17 mouse cellular contexts compared by ENCODE assay signal in the genomic region with DNA sequence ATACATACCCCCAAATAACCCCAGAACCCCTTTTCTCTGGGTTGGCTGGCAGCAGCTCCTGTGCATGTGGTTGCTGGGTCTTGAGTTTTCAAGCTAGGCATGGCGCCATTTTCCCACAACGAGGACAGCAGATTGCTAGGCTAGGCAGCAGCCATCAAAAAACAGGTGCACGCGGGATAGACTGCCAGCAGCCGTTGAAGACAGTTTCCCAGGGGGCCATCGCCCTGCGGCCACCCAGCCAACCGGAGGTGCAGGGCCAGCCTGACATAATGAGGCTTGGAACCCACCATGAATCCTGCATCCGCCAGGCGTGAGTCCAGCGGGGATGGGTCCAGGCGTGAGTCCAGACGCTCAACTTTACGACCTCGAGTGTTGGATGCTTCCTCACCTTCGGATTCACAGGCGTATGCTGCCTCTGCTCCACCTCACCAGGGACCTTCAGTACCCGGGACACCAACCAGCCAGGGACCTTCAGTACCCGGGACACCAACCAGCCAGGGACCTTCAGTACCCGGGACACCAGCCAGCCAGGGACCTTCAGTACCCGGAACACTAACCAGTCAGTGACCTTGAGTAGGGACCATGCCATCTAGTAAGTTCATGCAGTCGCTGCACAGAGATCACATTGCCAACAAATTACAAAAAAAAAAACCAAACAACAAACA. TPM values are rescaled to one million over a fixed set of nuclear protein-coding genes. Genes with fewer than 3 reads are reported as not detected.
"Had no signal": no experiment of that assay in that cellular context is flagged by ENCODE, and none has a peak within 500 bp of the region (broad histone marks: within the 10 kb centered on the region; RNA-seq: fewer than 3 reads in every experiment).

No protein-coding gene starts in this region.

RNA-seq across cellular contexts. Expression of gene Cmtm2a, which starts 28.6 kb away (rescaled TPM):
- total RNA-seq: megakaryocyte, adult 5-6 weeks; megakaryocyte-erythroid progenitor cell, adult 5-6 weeks had no signal
- polyA plus RNA-seq: lung, embryonic 14.5 days; lung, embryonic 16.5 days; midbrain, embryonic 10.5 days; midbrain, embryonic 12.5 days; midbrain, embryonic 14.5 days; midbrain, embryonic 16.5 days; myocyte; neural tube, embryonic 11.5 days; neural tube, embryonic 13.5 days; neural tube, embryonic 15.5 days; small intestine, adult 2 months; stomach, embryonic 14.5 days; stomach, embryonic 16.5 days; urinary bladder, adult 2 months had no signal

RNA-seq across cellular contexts. Expression of gene Gm45711, which starts 45.5 kb away (rescaled TPM):
- total RNA-seq: megakaryocyte, adult 5-6 weeks; megakaryocyte-erythroid progenitor cell, adult 5-6 weeks had no signal
- polyA plus RNA-seq: lung, embryonic 14.5 days; lung, embryonic 16.5 days; midbrain, embryonic 10.5 days; midbrain, embryonic 12.5 days; midbrain, embryonic 14.5 days; midbrain, embryonic 16.5 days; myocyte; neural tube, embryonic 11.5 days; neural tube, embryonic 13.5 days; neural tube, embryonic 15.5 days; small intestine, adult 2 months; stomach, embryonic 14.5 days; stomach, embryonic 16.5 days; thymus, adult 2 months; urinary bladder, adult 2 months had no signal

RNA-seq across cellular contexts. Expression of gene Cmtm1, which starts 45.5 kb away (rescaled TPM):
- total RNA-seq: megakaryocyte, adult 5-6 weeks; megakaryocyte-erythroid progenitor cell, adult 5-6 weeks had no signal
- polyA plus RNA-seq: lung, embryonic 14.5 days; lung, embryonic 16.5 days; midbrain, embryonic 10.5 days; midbrain, embryonic 12.5 days; midbrain, embryonic 14.5 days; midbrain, embryonic 16.5 days; myocyte; neural tube, embryonic 11.5 days; neural tube, embryonic 13.5 days; neural tube, embryonic 15.5 days; small intestine, adult 2 months; stomach, embryonic 14.5 days; stomach, embryonic 16.5 days; thymus, adult 2 months; urinary bladder, adult 2 months had no signal
